Mouse (Mus musculus): Measurements from ENCODE around the gene Nlrp3. TPM values are rescaled to one million over a fixed set of nuclear protein-coding genes. Genes with fewer than 3 reads are reported as not detected.

Gene Nlrp3
- total RNA-seq, 2 experiments from 2014 or later = 0.28 to 0.45 TPM

Other genes starting within 250 kb of the Nlrp3 start
- 10 to 100 TPM; 11.1 to 11.8 TPM for gene Wnt9a, start 234.6 kb upstream of the Nlrp3 start, total RNA-seq (2021)
- not detected for gene Prss38, start 165.9 kb upstream of the Nlrp3 start, total RNA-seq (2021)
- 1 to 10 TPM; 7.9 to 8.2 TPM for gene Jmjd4, start 91.5 kb upstream of the Nlrp3 start, total RNA-seq (2021)
- 10 to 100 TPM; 25.8 to 28.0 TPM for gene Snap47, start 90.4 kb upstream of the Nlrp3 start, total RNA-seq (2021)
- gene Zfp867, start 69.1 kb upstream of the Nlrp3 start, total RNA-seq (2021) = 1 to 10 TPM; 4.1 to 4.2 TPM
- gene Zkscan17, start 14.8 kb upstream of the Nlrp3 start, total RNA-seq (2021) = 10 to 100 TPM; 14.5 to 14.9 TPM
- gene Olfr222, start 34.7 kb downstream of the Nlrp3 start, total RNA-seq (2021) = not detected
- gene Olfr223, start 51.7 kb downstream of the Nlrp3 start, total RNA-seq (2021) = not detected
- 100 to 1,000 TPM; 139 to 166 TPM for gene Mprip, start 119.7 kb downstream of the Nlrp3 start, total RNA-seq (2021)
- gene Pld6, start 246.1 kb downstream of the Nlrp3 start, total RNA-seq (2021) = under 1 TPM; 0.21 to 0.47 TPM

Measured in gastrocnemius, postnatal 10 days (tissue).